Mouse (Mus musculus): Measurements from ENCODE around the gene Stim2.

DNA sequence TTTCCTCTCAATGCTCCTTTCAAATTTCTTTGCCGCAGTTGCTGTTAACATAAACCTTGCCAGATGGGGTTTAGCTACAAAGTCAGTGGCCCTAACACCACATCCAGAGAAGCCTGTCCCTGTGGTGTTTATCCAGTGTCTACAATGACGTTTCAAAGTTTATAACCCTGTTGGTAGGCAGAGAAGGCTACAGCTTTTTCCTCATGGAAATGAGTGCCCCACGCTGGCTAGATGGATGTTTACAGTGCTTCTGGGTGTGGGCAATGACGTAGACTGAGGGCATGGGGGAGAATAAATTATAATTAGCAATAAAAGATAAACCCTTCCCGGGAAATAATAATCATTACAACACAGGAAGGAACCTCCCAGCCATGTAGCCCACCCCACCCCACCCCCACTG lies 37.1 kb upstream of the Stim2 start:
- no peak for TF ChIP-seq CTCF (IDR thresholded peaks at IDR 0.05; ENCODE audit: insufficient read depth, low read depth, low read length)
- TF ChIP-seq POLR2A (IDR thresholded peaks at IDR 0.05; ENCODE audit: insufficient read depth, low read depth, low read length), result no peak

All from olfactory bulb, adult 2 months (tissue).